Mouse (Mus musculus): ENCODE measurements around the gene Trrap. TPM values are rescaled to one million over a fixed set of nuclear protein-coding genes. Genes with fewer than 3 reads are reported as not detected.

The Trrap gene
- polyA plus RNA-seq, 1 experiment from 2014 or later = 59.5 TPM

- Histone ChIP-seq H3K4me3 (no peak overlapping the region), H3K4me2 (no peak overlapping the region), H3K36me3 (peaks cover 16% of the 10 kb centered on the region), H3K27ac (no peak overlapping the region), H3K9me3 (no peaks in the 10 kb centered on the region), H3K9ac (no peak overlapping the region), H3K4me1 (peaks cover 16% of the 10 kb centered on the region), H3K27me3 (no peaks in the 10 kb centered on the region)
- 63% methylated on average over 12 of the region's 12 CpGs for WGBS
- no peak for ATAC-seq (ENCODE audit: insufficient number of reproducible peaks, low FRiP score, low TSS enrichment, low read depth)
These were observed 137.0 kb downstream of the Trrap start for GRCm38 (mm10) chr5:144904356-144905134.

- no peak overlapping the region for H3K27ac ChIP-seq
- no peaks in the 10 kb centered on the region for H3K9me3 ChIP-seq
- WGBS = 75% methylated on average over 2 of the region's 2 CpGs
- no peaks in the 10 kb centered on the region for H3K27me3 ChIP-seq
- H3K9ac ChIP-seq = no peak overlapping the region
- ATAC-seq (ENCODE audit: insufficient number of reproducible peaks, low FRiP score, low TSS enrichment, low read depth) = no peak
- no peak overlapping the region for H3K4me3 ChIP-seq
- H3K4me2 ChIP-seq = no peak overlapping the region
- peaks cover 18% of the 10 kb centered on the region; the same call in 1 of the 2 replicates for H3K4me1 ChIP-seq
- H3K36me3 ChIP-seq = no peaks in the 10 kb centered on the region
These were observed 140.1 kb downstream of the Trrap start for GRCm38 (mm10) chr5:144907591-144907990.

Small RNA genes within 50 kb of the gene (microRNA-seq; reads per million reads assigned to microRNA genes)
- not detected for gene Mir7039

Other genes starting within 250 kb of the Trrap start
- 1.4 and 1.7 TPM in 2 replicates for gene Nptx2, start 221.8 kb upstream of the Trrap start, polyA plus RNA-seq (2015; fragmentation: Nextera tagmentation; extraction: Ambion mirVana)
- 0.30 and 0.87 TPM in 2 replicates for gene Tmem130, start 5.9 kb upstream of the Trrap start, polyA plus RNA-seq (2015; fragmentation: Nextera tagmentation; extraction: Ambion mirVana)
- 16.3 and 18.3 TPM in 2 replicates for gene Smurf1, start 198.1 kb downstream of the Trrap start, polyA plus RNA-seq (2015; fragmentation: Nextera tagmentation; extraction: Ambion mirVana)